Mouse (Mus musculus) bone marrow, adult 2 months (tissue): Measurements from ENCODE around the gene Asb16.

Source experiments
- CTCF ChIP-seq: fragments of 200-500 bp; IDR thresholded peaks from 2 replicates; pipeline ENCODE4 v1.5.1; 2011; ENCODE audit warnings: low read length, control low read depth; ENCODE audit not compliant: control insufficient read depth, insufficient read depth
- POLR2A ChIP-seq: fragments of 200-500 bp; IDR thresholded peaks from 2 replicates; pipeline ENCODE4 v1.6.1; 2011; ENCODE audit warnings: low read depth, mild to moderate bottlenecking, control low read depth, low read length, borderline replicate concordance; ENCODE audit not compliant: control insufficient read depth

- TF ChIP-seq POLR2A (no peak), CTCF (no peak)
Observed at GRCm38 (mm10) chr11:102245581-102246272, 22.8 kb upstream of the Asb16 start.
